Mouse (Mus musculus) frontal cortex, postnatal 10 days (tissue): ENCODE data around the gene Prox2.
A peak's percentile ranks its signal among the peaks of the same experiment; 100 is the strongest.
"Not testable (repeated sequence)": the region's sequence is repeated elsewhere in the genome, so short reads cannot be mapped to it uniquely, and the experiment has no call there.

Experiments used
- DNase-seq, 2 experiments: peaks; one replicate each; pipeline ENCODE4 v3.0.0; 2022; ENCODE audit warnings: low spot score in 2 of 2, mixed read lengths in 1 of 2

Gene Prox2

DNA sequence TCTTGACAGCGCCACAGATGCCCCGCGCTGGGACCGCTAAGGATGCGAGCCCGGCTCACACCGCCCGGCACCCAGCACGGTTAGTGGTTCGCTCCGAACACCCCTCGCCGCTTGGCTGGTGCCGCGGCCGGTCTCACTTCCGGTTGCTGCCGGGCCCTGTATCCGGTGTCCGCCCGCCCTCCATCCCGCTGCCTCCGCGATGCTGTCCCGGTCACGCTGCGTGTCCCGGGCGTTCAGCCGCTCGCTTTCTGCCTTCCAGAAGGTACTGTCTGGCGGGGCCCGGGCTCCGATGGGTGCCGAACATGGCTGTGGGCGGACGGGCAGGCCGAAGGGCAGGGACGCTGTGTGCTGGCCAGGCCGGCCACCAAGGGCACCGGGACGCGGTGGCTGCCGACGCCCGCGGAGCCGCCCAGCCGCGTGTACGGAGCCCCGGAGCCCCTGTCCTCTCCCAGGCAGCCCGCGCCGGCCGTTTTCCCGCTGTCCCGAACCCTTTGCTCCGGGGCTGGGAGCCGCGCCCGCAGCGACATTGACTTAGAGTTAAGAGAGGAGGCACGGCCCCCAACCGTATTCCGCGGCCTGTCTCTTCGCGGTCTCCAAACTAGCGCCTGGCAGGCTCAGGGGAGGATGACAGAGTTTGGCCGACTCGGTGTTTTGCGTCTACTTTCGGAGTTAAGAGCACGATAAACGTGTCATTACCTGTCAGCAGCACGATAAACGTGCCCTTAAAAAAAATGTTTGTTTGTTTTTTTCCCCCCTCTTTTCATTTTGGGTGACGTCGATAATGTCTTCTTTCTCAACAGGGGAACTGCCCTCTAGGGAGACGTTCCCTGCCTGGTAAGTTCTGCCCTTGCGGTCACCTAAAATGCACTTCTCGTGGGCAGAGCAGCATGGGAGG is at the start of gene Prox2, which contains the start of gene Dlst:
Prox2 (minus strand) TSS at position 62 of the 895 bp plus-strand sequence.
Dlst (plus strand) TSS at position 136 of the 895 bp plus-strand sequence.
- DNase-seq = peak; percentile 73 to 85

DNA sequence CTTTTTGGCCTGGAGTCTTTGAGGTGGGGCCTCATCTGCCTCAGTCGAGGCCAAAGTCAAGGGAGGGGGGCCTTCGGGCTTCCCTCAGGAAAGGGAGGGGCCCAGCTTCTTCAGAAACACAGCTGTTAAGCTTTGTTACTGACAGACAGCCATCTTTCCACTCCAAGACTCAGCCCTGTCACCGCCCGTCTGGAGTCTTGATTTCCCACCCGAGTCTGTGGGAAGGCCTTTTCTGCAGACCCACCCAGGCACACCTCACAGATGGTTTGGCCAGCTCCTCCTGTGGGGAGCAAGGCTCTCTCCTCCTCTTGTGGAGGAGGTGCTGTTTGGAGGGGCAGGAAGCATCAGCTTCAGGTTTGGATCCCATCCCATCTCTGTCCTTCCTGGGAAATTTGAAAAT is 49.0 kb upstream of the Prox2 start:
- no peak for DNase-seq

DNA sequence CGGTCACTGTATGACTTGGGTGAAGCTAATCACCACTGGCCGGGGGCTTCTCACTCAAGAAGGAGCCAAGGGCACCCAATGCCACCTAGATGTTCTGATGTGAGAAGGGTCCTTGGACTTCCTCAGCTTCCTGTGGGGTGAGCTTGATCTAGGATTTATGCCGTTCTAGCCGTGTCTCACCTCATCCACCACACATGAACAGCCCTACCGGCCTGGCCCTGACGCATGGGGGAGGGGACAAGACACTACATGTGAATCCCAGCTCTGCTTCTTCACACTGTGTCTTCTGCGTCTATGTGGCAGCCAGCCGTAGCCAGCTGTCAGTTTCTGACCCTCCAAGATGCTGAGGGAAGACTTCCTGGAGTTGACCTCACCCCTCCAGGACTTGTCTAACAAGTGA is 48.2 kb upstream of the Prox2 start:
- no peak for DNase-seq

DNA sequence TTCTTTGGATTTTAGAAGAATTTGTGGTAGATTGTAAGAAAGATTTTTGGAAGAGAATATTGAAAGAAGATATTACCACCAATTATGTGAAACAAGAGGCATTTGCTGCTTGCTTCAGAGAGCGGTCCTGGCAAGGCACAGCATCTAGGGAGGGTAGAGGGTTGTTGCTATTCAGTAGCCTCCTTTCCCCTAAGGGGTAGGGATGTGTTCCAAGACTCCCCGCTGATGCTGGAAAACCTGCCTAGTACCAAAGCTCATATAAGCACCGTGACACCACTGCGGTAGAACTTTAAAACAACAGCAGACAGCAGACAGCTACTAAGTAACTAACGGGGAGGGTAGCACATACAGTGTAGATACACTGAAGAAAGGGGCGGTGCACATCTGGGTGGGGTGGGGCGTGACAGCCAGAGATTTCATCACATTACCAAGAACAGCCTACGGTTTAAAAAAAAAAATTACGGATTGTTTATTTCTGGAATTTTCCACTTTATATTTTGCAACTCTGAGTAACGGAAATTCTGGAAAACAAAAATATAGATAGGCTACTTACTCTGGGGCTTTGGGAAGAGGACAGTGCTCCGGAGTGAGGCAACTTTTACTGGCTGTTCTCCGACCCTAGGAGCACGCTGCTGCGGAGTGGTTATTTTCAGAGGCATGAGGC is 47.4 kb upstream of the Prox2 start:
- no peak for DNase-seq

DNA sequence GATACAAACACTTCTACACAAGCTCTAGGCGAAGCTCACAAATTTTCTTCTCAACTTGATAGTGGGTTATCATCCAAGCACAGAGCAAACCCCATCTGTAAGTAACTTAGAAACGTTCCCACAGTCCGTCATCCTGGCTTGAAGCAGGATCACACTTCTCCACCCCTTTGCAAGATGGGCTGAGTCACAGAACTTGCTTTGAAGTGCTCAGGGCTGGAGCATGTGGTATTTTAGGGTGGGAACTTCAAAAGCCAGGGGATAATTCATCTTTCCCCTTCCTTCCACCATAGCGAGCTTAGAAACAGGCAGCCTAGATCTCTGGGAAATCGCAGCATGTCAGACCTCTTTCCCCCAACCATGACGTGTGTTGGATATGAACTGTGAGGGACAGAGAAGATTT is 45.8 kb upstream of the Prox2 start:
- no peak for DNase-seq

DNA sequence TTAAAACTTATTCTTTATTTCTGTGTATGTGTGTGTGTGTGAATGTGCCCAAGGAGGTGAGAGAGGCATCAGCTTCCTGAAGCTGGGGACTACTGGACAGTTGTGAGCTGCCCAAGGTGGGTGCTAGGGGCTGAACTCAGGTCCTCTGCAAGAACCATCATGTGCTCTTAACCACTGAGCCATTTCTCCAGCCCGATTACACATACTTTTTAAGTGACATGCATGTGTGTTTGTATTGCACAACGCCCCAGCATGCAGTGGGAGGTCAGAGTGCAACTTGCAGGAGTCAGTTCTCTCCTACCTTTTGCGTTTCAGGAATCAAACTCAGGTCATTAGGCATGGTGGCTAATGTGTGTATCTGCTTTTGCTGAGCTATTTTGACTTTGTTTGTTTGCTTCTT is 42.5 kb upstream of the Prox2 start:
- DNase-seq = no peak

DNA sequence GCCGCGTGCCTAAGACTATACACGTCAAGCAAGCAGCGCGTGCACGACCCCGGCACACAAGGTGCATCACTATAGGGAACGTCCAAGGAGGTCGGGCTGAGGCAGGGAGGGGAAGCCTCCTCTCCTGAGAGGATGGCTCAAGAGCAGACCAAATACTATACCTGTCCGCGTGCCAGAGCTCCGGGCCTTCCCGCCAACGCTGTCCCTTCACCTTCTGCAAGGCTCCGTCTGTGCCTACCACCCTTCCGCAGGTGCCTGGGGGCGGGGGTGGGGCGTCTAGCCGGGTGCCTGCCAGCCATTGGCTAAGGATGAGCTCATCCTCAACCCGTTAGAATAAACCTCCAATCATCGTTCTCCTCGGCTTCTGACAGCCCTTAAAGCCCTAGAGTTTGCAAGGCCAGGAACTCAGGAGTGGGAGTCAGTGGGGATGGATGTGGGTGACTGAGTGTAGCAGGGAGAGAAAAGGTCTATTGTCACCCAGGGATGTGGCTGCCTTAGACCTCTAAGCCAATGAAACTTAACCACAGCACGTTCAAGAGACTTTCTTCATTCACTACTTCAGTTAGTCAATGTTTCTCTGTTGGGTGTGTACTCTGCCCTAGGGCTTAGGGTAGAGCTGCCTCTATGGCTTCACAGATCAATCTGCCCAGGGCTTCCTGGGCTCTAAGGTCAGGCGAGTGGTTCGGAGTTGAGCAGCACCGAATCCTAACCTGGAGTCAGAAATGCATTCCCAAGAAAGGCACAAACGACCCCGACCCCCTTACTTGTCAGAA is 40.6 kb upstream of the Prox2 start, which contains the start of gene Rps6kl1:
Rps6kl1 (minus strand) TSS at position 263 of the 773 bp plus-strand sequence.
- peak; percentile 72 to 74 for DNase-seq

DNA sequence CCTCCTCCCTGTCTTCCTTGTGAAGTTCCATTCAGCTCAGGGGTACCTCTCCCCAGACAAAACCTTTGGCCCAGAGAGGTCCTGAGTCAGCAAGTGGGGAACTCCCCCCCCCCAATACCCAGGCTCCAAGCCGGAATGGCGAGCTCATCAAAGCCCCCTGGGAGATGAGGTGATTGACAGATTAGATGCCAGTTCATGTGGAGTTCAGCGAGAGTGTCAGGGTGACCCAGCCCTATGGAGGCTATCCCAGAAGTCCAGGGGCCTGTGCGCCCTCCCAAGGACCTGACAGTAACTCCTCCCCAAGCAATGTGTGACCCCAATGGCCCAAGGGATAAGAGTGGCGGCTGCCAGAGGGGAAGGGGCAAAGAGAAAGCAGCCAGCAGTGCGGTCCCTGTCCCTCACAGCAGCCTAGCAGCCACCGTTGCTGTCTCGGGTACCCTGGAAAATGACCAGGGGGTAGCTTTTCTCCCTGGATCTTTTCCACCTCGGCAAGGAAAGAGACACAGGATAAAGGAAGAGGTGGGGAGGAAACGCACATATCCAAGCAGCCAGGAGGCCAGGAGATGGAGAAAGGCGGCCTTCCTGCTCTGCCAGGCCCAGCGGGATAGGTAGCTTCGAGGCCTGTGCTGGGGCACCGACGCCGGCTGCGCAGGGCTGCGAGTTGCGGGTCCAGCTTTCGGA is 39.9 kb upstream of the Prox2 start:
- DNase-seq = no peak

DNA sequence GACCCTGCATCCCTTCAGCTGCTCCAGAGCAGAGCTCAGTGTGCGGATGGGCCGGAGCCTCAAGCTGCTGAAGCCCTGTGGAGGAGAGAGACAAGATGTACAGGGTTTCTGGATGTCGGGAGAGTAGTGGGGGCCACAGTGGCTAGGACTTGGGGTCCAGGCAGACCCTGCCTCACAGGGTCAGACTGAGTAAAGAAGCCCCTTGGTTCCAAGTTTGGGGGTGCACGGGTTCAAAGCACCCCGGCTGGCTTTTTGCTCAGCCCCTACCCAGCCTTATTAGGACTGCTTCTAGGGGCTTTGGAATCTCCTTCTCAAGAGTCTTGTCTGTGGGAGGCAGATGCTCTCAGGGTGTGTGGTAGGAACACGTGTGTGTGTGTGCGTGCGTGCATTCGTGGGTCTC is 36.3 kb upstream of the Prox2 start:
- DNase-seq = no peak

DNA sequence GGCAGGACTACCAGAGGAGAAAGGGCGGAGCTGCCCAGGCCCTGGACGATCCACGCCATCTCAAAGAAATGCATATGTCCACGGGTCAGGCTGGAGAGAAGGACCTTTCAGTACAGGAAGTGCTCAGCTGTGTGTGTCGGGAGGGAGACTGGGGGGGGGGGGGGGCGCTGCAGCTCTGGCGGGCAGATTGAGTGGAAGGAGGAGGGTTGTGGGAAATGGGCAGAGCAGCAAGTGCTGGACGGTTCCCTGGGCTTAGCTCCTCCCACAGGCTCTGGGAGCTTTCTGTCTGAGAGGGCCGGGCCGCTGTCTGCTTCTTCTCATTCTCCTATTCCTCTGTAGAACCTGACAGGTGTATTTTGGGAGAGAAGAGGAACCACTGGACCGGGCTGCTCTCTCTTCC is 35.8 kb upstream of the Prox2 start:
- no peak for DNase-seq

DNA sequence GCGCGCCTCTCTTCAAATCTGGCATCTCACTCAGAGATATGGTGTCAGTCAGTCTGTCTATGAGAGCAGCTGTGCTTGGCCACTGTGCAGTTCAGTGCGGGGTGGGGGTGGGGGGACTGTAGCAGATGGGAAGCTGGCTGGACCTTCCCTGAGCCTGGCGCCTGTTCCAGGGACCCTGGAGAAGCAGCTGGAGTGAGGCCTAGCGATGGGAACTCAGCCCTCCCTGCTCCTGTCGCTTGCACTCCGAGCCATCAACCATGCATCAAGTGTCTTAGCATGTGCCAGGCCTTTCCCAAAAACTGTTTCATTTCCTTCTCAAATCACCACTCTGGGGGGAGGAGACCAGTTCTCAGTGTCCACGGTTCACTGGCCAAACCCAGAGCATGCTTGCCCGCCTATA is 35.1 kb upstream of the Prox2 start:
- DNase-seq = no peak

DNA sequence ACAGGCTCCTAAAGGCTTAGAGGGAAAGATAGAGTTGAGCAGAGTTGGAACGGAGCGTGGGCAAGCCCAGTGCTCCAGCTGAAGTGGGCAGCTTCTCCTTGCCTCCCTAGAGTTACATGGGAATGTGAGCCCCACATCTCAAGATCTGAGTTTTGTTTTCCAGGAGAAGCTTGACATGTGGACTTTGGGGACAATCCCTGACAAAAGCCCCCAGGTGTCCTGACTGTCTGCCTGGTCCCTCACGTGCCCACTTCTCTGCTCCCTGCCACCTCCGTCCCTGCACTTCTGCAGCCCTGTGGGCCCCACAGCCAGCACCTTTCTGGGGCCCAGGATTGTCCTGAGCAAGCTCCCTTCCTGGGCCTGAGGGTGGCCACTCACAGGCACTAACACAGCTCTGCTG is 34.3 kb upstream of the Prox2 start:
- no peak for DNase-seq

DNA sequence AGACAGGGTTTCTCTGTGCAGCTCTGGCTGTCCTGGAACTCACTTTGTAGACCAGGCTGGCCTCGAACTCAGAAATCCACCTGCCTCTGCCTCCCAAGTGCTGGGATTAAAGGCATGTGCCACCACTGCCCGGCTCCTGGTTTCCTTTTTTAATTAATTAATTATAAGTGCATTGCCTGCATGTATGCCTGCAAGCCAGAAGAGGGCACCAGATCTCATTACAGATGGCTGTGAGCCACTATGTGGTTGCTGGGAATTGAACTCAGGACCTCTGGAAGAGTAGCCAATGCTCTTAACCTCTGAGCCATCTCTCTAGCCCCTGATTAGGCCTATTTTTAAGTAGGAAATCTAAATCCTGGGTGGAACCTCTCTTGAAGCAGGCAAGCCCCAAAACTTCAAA is 33.7 kb upstream of the Prox2 start:
- DNase-seq = not testable (repeated sequence)

DNA sequence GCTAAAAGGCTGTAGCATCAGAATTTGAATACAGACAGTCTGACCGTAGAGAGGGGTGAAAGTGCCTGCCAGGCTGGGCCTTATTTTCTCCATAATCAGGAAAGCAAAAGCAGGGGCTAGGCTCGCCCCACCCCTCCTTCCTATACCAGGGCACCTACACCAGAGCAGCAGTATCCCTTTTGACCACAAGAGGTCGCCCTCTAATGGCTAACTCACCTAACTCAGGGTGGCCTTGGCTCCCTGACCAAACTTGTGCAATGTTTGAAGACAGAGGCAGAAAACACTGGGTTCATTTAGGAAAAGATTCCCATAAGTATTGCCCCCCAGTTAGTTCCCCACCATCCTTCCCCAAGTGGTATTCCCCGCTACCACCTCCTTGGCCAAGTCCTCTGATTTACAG is 32.2 kb upstream of the Prox2 start:
- peak in 1 of 2 experiments; percentile 74 for DNase-seq

DNA sequence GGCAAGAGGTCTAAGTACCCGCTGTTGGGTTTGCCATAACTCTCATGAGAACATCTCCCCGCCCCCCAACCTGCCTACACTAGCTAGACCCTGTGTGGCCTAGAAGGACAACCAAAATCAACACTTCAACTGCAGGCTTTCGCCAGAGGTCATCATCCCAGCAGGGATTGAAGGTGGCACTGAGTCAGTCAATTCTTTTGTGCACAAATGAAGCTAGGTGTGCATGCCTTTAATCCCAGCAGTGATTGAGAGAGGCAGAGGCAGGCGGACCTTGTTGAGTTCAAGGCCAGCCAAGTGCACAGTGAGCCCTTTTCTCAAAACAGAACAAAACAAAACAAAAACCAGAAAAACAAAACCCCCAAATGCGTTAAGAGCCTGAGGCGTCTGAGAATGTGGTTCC is 30.5 kb upstream of the Prox2 start:
- DNase-seq = no peak

DNA sequence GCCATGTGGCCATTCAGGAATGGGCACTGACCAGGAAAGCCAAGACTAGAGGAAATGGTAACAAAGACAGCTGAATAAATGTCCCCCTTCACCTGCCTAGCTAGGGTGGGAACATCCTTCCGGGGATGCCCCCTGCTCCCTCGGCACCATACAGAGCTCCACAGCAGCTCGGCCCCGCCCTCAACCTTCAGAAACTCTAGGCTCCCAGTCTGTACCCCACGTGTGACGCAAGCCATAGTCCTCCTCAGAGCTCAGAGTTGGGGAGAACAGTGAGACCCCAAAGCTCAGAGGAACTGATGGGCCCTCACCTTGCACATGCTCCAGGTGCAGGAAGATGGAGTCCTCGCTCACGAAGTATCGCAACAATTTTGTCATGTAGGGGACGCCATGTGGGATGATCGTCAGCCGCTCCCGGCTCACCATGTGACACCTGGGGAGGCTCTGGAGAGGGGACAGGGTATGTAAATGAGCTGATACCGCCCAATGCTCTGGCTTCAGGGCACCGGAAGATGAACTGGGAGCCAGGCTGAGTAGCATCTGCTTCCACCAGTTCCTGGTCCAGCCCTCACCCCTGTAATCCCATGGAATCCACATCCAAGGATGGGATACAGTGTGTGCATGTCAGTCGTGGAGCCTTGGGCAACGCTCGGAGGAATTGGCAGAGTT is 29.6 kb upstream of the Prox2 start:
- DNase-seq = no peak

DNA sequence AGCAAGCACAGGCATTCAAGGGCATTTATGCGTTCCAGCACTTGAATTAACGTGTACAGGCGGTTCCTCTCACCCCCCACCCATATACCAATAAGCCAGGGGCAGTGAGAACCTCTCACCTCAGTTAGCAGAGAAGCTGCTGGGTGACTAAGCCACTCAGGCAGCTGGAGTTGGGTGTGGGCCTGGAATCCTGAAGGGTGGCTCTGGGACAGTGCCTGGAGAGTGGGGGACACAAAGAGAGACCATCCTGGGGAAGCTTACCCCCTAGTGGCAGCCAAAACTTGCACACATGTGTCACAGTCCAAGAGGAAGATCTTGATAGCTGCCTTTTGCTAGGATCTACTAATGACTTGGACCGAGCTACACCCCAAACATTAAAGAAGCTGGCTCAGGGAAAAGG is 26.1 kb upstream of the Prox2 start:
- DNase-seq = no peak

DNA sequence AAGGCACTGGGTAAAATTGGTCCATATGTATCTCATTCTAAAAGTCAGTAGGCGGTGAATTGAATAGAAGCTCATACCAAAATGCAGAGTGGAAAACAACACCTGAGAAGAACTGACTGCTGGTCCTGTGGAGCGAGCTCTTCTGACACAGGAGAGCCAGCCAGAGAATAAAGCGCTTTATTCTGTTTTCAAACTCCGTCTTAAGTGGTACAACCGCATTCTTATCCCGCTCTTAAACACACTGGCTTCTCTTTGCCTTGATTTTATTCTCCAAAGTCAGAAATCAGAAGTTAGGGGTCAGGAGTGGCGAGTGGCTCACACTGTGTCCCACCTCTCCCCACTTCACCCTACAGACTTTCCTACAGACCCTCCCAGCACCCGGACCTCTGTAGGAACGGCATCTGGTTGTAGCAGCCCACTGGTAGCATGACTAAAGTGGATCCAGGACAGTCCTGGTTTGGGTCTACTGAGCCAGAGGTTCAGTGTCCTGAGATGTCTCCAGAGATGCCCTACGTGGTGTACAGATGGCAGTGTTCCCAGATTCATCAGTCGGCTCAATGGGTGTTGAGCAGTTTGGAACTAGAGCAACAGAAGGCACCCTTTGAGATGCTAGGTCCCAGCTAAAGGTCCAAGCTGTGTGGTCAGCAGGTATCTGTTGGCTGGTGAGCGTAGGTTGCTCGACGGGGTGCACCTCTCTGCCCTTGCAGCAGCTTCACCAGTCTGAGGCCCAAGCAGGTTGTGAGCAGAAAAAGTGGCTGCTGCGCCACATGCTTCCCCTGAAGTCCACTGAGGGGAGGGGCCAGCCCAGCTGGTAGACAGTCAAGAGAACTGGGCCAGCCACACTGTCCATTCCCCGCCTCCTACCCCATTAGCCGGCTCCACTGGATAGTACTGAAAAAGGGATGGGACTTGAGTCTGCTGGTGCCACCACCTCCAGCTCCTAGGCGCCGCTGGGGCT is 25.2 kb upstream of the Prox2 start:
- DNase-seq = no peak

DNA sequence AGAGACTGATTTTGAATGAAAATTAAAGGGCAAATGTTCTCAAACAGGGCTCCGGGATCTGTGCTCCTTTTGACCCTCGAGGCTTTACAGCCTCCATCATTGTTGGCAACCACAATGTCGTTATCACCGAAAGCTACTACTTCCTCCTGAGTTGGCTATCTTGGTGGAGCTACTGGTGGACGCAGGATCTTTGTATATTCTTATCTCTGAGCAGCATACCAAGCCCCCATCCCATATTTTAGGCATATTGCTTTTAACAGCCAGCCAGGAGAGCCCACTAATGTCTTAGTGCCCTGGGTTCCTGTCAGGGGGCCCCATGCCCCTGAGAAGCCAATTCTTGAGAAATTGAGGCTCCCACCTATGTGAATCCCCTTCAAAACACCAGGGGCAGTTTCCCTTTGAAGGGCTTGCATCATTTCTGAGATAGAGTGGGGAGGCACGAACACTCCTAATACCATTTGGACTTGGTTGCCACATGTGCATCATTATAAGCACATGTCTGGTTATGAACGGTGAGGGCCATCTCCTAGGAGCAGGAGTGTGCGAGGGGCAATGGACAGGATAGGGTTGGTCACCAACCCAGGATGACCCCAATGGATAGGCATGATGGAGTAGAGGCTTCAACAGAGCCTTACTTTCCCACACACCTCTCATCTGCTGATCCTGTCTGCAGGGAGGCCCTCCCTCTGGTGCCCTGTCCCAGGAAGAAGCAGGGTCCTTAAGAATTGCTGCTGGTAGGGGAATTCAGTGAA is 23.7 kb upstream of the Prox2 start:
- no peak for DNase-seq
